Mouse (Mus musculus): ENCODE measurements around the gene Nfkbib.

DNA sequence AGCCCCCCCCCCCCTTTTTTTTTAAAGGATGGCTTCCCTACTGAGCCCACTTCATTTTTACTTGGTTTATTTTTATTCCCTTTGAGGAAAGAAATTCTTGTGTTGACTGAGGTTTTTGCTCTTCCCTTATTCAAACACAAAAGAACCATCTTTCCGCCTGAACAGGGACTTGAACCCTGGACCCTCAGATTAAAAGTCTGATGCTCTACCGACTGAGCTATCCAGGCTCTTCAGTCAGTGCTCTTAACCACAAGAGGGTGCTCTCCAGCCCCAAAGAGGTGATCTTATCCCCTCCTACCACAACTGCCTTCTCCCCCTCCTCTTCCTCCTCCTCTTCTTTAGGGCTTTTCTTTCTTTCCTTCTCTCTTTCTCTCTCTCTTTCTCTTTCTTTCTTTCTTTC is 26.5 kb upstream of the Nfkbib start:
- TF ChIP-seq POLR2A (IDR thresholded peaks at IDR 0.05; ENCODE audit: borderline replicate concordance, low read depth, low read length) (no peak), CTCF (IDR thresholded peaks at IDR 0.05; ENCODE audit: low read depth, low read length) (no peak)
